Mouse (Mus musculus) right cerebral cortex, adult 18-20 months (tissue): ENCODE measurements around the gene Adk.

Experiments used
- DNase-seq: peaks from one replicate; pipeline ENCODE4 v3.0.0; 2022; ENCODE audit warnings: mixed read lengths

The Adk gene

GRCm38 (mm10) chr14:21490141-21490540, 437.8 kb downstream of the Adk start:
- no peak for DNase-seq
